13 mouse cellular contexts compared by ENCODE assay signal in the genomic region with DNA sequence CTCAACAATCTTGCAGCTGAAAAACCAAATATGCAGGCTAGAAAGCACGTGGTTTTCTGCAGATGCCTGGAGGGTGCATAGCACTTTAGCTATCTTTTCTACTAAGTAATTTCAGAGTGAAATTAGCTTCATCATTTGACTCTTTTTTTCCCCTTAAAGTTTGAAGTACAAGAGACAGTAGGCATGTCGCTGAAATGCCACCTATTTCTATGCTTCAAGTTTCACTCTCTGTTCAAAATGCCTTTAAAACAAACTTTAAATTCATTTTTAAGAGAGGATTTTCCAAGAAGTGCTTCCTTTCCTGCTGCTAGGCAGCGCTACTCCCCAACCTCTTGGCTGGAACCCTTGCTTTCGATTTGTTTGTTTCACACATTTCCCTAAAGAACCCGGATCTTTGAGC. TPM values are rescaled to one million over a fixed set of nuclear protein-coding genes. Genes with fewer than 3 reads are reported as not detected.
DNase-seq lines count a peak whose midpoint lies in the region; ATAC-seq and TF ChIP-seq lines count a peak whose summit lies in the region.
"Had no signal": no experiment of that assay in that cellular context is flagged by ENCODE, and none has a peak within 500 bp of the region (broad histone marks: within the 10 kb centered on the region; RNA-seq: fewer than 3 reads in every experiment).

No protein-coding gene starts in this region.

- no peak for ATAC-seq in forebrain, postnatal 0 days
- no peak for ATAC-seq in midbrain, embryonic 14.5 days (ENCODE audit: low FRiP score, low TSS enrichment)
- ATAC-seq in megakaryocyte-erythroid progenitor cell, adult 5-6 weeks (replicated peaks; ENCODE audit: low FRiP score, low TSS enrichment, poor library complexity, severe bottlenecking) = no peak

- H3K27me3 ChIP-seq in cerebellum, adult 2 months (ENCODE audit: control insufficient read depth, insufficient read depth, low read length) = no peaks in the 10 kb centered on the region
- H3K27me3 ChIP-seq in forebrain, postnatal 0 days (ENCODE audit: insufficient read depth, low read length) = peaks cover 48% of the 10 kb centered on the region
- H3K27me3 ChIP-seq in midbrain, embryonic 14.5 days (ENCODE audit: control insufficient read depth, insufficient read depth, low read length) = peaks cover 78% of the 10 kb centered on the region

- H3K36me3 ChIP-seq in forebrain, postnatal 0 days (ENCODE audit: insufficient read depth) = no peaks in the 10 kb centered on the region
- H3K36me3 ChIP-seq in midbrain, embryonic 14.5 days (ENCODE audit: control insufficient read depth, insufficient read depth, low read length) = no peaks in the 10 kb centered on the region

- WGBS in cerebellum, adult 2 months = 2% methylated on average over 5 of the region's 5 CpGs
- WGBS in forebrain, postnatal 0 days = 3% methylated on average over 5 of the region's 5 CpGs
- WGBS in midbrain, embryonic 14.5 days = 2% methylated on average over 5 of the region's 5 CpGs

- H3K9ac ChIP-seq in forebrain, postnatal 0 days = peak overlapping the region; percentile 14; the same call in 1 of the 2 replicates
- H3K9ac ChIP-seq in midbrain, embryonic 14.5 days (replicated peaks; ENCODE audit: low read length) = no peak overlapping the region

- no peaks in the 10 kb centered on the region; the same call in 1 of the 2 replicates for H3K4me1 ChIP-seq in cerebellum, adult 2 months (ENCODE audit: control insufficient read depth, insufficient read depth, low read length)
- no peaks in the 10 kb centered on the region for H3K4me1 ChIP-seq in forebrain, postnatal 0 days (ENCODE audit: insufficient read depth)
- no peaks in the 10 kb centered on the region for H3K4me1 ChIP-seq in midbrain, embryonic 14.5 days (ENCODE audit: control insufficient read depth, insufficient read depth, low read length)

- DNase-seq in cerebellum, adult 2 months = peak in 1 of 2 experiments; percentile 63
- DNase-seq in cerebellum, adult 11 months = no peak
- DNase-seq in brain, adult 2 months (ENCODE audit: low read depth, low spot score) = peak; percentile 58
- peak; percentile 72 for DNase-seq in forebrain, postnatal 0 days
- peak; percentile 53 for DNase-seq in midbrain, embryonic 14.5 days
- no peak for DNase-seq in adrenal gland, adult 18-20 months (ENCODE audit: low spot score in 2 of 2)
- no peak for DNase-seq in urinary bladder, postnatal 36 days (ENCODE audit: low spot score in 2 of 2)
- DNase-seq: gastrocnemius, postnatal 36 days; kidney, adult 18-20 months had no signal

- no peak for TF ChIP-seq POLR2A in cerebellum, adult 2 months (IDR thresholded peaks at IDR 0.05; ENCODE audit: borderline replicate concordance, insufficient read depth, low read length)

- H3K4me2 ChIP-seq in forebrain, postnatal 0 days (ENCODE audit: low read depth) = peak overlapping the region; percentile 40; the same call in 1 of the 2 replicates
- H3K4me2 ChIP-seq in midbrain, embryonic 14.5 days (ENCODE audit: low read length) = peak overlapping the region; percentile 46

- no peak for TF ChIP-seq CTCF in cerebellum, adult 2 months (IDR thresholded peaks at IDR 0.05; ENCODE audit: borderline replicate concordance, insufficient read depth, low read depth, low read length)
- no peak for TF ChIP-seq CTCF in forebrain, postnatal 0 days (IDR thresholded peaks at IDR 0.05; ENCODE audit: low read depth)

- H3K27ac ChIP-seq in cerebellum, adult 2 months (ENCODE audit: insufficient read depth, low read length) = peak overlapping the region; percentile 86; the same call in 1 of the 2 replicates
- H3K27ac ChIP-seq in forebrain, postnatal 0 days (ENCODE audit: low read depth, low read length) = no peak overlapping the region; the same call in 1 of the 2 replicates
- no peak overlapping the region for H3K27ac ChIP-seq in midbrain, embryonic 14.5 days (replicated peaks; ENCODE audit: low read depth, low read length)

- no peaks in the 10 kb centered on the region for H3K9me3 ChIP-seq in forebrain, postnatal 0 days (ENCODE audit: low read length)
- H3K9me3 ChIP-seq in midbrain, embryonic 14.5 days (ENCODE audit: control insufficient read depth, low read length) = peaks cover 3% of the 10 kb centered on the region; the same call in 1 of the 2 replicates

- H3K4me3 ChIP-seq in cerebellum, adult 2 months (replicated peaks; ENCODE audit: insufficient read depth, low read depth, low read length) = peak overlapping the region; percentile 44
- H3K4me3 ChIP-seq in forebrain, postnatal 0 days (ENCODE audit: low read depth, low read length) = 0 out of 2 replicates have a peak overlapping the region, but pooled peaks have one; percentile 7
- no peak overlapping the region for H3K4me3 ChIP-seq in midbrain, embryonic 14.5 days (replicated peaks; ENCODE audit: low read depth, low read length)

RNA-seq across cellular contexts. Expression of gene Gm10837, which starts 1.3 kb away (rescaled TPM):
- polyA plus RNA-seq in cerebellum, adult 2 months (2012; rRNA removed) = 2.7 TPM in 2 replicates
- 0.15 and 1.0 TPM in 2 replicates for total RNA-seq in forebrain, postnatal 0 days (2014; rRNA removed)
- 0.23 TPM in 1 of 2 replicates, not detected in the other for polyA plus RNA-seq in forebrain, postnatal 0 days (2015; fragmentation: Nextera tagmentation; extraction: Ambion mirVana)
- polyA plus RNA-seq in midbrain, embryonic 14.5 days (2014; fragmentation: Nextera tagmentation; extraction: Ambion mirVana) = 0.38 and 0.72 TPM in 2 replicates
- not detected for total RNA-seq in adrenal gland, adult 18-20 months (2021)
- not detected in 2 replicates for total RNA-seq in megakaryocyte-erythroid progenitor cell, adult 5-6 weeks (2014; fragmentation: Nextera tagmentation)
- total RNA-seq in megakaryocyte-erythroid progenitor cell, adult 5-6 weeks (2017) = not detected in 2 replicates
- total RNA-seq: gastrocnemius, postnatal 36 days; monocyte, adult 5-6 weeks had no signal
- polyA plus RNA-seq: spleen, adult 2 months had no signal

RNA-seq across cellular contexts. Expression of gene Zic2, which starts 13.8 kb away (rescaled TPM):
- polyA plus RNA-seq in cerebellum, adult 2 months (2012; rRNA removed) = 157 and 186 TPM in 2 replicates
- total RNA-seq in forebrain, postnatal 0 days (2014; rRNA removed) = 44.9 and 105 TPM in 2 replicates
- polyA plus RNA-seq in forebrain, postnatal 0 days (2015; fragmentation: Nextera tagmentation; extraction: Ambion mirVana) = 9.6 and 16.3 TPM in 2 replicates
- polyA plus RNA-seq in midbrain, embryonic 14.5 days (2014; fragmentation: Nextera tagmentation; extraction: Ambion mirVana) = 10.3 and 10.8 TPM in 2 replicates
- total RNA-seq in adrenal gland, adult 18-20 months (2021) = not detected
- total RNA-seq in megakaryocyte-erythroid progenitor cell, adult 5-6 weeks (2014; fragmentation: Nextera tagmentation) = not detected in 2 replicates
- total RNA-seq in megakaryocyte-erythroid progenitor cell, adult 5-6 weeks (2017) = not detected in 2 replicates
- total RNA-seq: gastrocnemius, postnatal 36 days; monocyte, adult 5-6 weeks had no signal
- polyA plus RNA-seq: spleen, adult 2 months had no signal

RNA-seq across cellular contexts. Expression of gene Zic5, which starts 23.6 kb away (rescaled TPM):
- polyA plus RNA-seq in cerebellum, adult 2 months (2012; rRNA removed) = 27.5 and 30.4 TPM in 2 replicates
- 13.9 and 22.8 TPM in 2 replicates for total RNA-seq in forebrain, postnatal 0 days (2014; rRNA removed)
- 5.1 and 13.8 TPM in 2 replicates for polyA plus RNA-seq in forebrain, postnatal 0 days (2015; fragmentation: Nextera tagmentation; extraction: Ambion mirVana)
- polyA plus RNA-seq in midbrain, embryonic 14.5 days (2014; fragmentation: Nextera tagmentation; extraction: Ambion mirVana) = 9.9 and 14.9 TPM in 2 replicates
- total RNA-seq in adrenal gland, adult 18-20 months (2021) = not detected
- total RNA-seq in megakaryocyte-erythroid progenitor cell, adult 5-6 weeks (2014; fragmentation: Nextera tagmentation) = not detected in 2 replicates
- not detected in 2 replicates for total RNA-seq in megakaryocyte-erythroid progenitor cell, adult 5-6 weeks (2017)
- total RNA-seq: gastrocnemius, postnatal 36 days had no signal
- polyA plus RNA-seq: spleen, adult 2 months had no signal

RNA-seq across cellular contexts. Expression of gene Gm5089, which starts 38.1 kb away (rescaled TPM):
- 0.49 TPM in 2 replicates for polyA plus RNA-seq in cerebellum, adult 2 months (2012; rRNA removed)
- total RNA-seq in forebrain, postnatal 0 days (2014; rRNA removed) = 0.33 and 0.38 TPM in 2 replicates
- 0.12 TPM in 1 of 2 replicates, not detected in the other for polyA plus RNA-seq in forebrain, postnatal 0 days (2015; fragmentation: Nextera tagmentation; extraction: Ambion mirVana)
- 0.70 and 0.75 TPM in 2 replicates for polyA plus RNA-seq in midbrain, embryonic 14.5 days (2014; fragmentation: Nextera tagmentation; extraction: Ambion mirVana)
- not detected for total RNA-seq in adrenal gland, adult 18-20 months (2021)
- not detected in 2 replicates for total RNA-seq in megakaryocyte-erythroid progenitor cell, adult 5-6 weeks (2014; fragmentation: Nextera tagmentation)
- not detected in 2 replicates for total RNA-seq in megakaryocyte-erythroid progenitor cell, adult 5-6 weeks (2017)
- total RNA-seq: gastrocnemius, postnatal 36 days; monocyte, adult 5-6 weeks had no signal
- polyA plus RNA-seq: limb, embryonic 14.5 days; spleen, adult 2 months had no signal

RNA-seq across cellular contexts. Expression of gene Pcca, which starts 45.1 kb away (rescaled TPM):
- polyA plus RNA-seq in cerebellum, adult 2 months (2012; rRNA removed) = 68.3 and 84.5 TPM in 2 replicates
- total RNA-seq in forebrain, postnatal 0 days (2014; rRNA removed) = 11.9 and 12.4 TPM in 2 replicates
- polyA plus RNA-seq in forebrain, postnatal 0 days (2015; fragmentation: Nextera tagmentation; extraction: Ambion mirVana) = 23.8 and 29.4 TPM in 2 replicates
- 19.1 and 29.9 TPM in 2 replicates for polyA plus RNA-seq in midbrain, embryonic 14.5 days (2014; fragmentation: Nextera tagmentation; extraction: Ambion mirVana)
- total RNA-seq in adrenal gland, adult 18-20 months (2021) = 100 to 1,000 TPM; 157 to 179 TPM
- 36.5 and 52.3 TPM in 2 replicates for total RNA-seq in megakaryocyte-erythroid progenitor cell, adult 5-6 weeks (2014; fragmentation: Nextera tagmentation)
- 19.7 and 91.6 TPM in 2 replicates for total RNA-seq in megakaryocyte-erythroid progenitor cell, adult 5-6 weeks (2017)

Comparison
In these comparisons a context has a peak if more than half of its experiments do, and no peak if none do; other contexts are left out.
1. DNase-seq: peak in brain, adult 2 months (single experiment), forebrain, postnatal 0 days (single experiment) and midbrain, embryonic 14.5 days (single experiment); none in cerebellum, adult 11 months (single experiment), adrenal gland, adult 18-20 months (0 of 2) and urinary bladder, postnatal 36 days (0 of 2).
2. RNA of gene Zic2, which starts 13.8 kb away (total RNA-seq): 44.9 to 105 TPM in forebrain, postnatal 0 days; not detected in adrenal gland, adult 18-20 months and not detected in megakaryocyte-erythroid progenitor cell, adult 5-6 weeks; every median in the first group is over 10 times any median in the second.
3. RNA of gene Zic5, which starts 23.6 kb away (total RNA-seq): 13.9 to 22.8 TPM in forebrain, postnatal 0 days; not detected in adrenal gland, adult 18-20 months and not detected in megakaryocyte-erythroid progenitor cell, adult 5-6 weeks; every median in the first group is over 10 times any median in the second.